Mouse (Mus musculus) frontal cortex, adult 2 months (tissue): ENCODE results near the gene Sash1. TPM values are rescaled to one million over a fixed set of nuclear protein-coding genes. Genes with fewer than 3 reads are reported as not detected.

ENCODE experiments used
- DNase-seq, 2 experiments: peaks; one replicate each; pipeline ENCODE4 v3.0.0; 2022; ENCODE audit warnings: low spot score in 1 of 2; ENCODE audit errors: extremely low spot score in 1 of 2
- polyA plus RNA-seq: library from polyadenylated mRNA; depleted of rRNA; stranded (reverse); fragments of >200 nt; gene quantifications from 2 replicates; pipeline ENCODE4 v1.2.3, GENCODE M21; 2012

Sash1 gene
- polyA plus RNA-seq, 1 experiment: 35.6 TPM

- DNase-seq: no peak
These were observed 123.1 kb downstream of the Sash1 start for GRCm38 (mm10) chr10:8762771-8763170.

GRCm38 (mm10) chr10:8762209-8762701 is 123.6 kb downstream of the Sash1 start:
- DNase-seq: no peak

- peak; percentile 49 to 60 for DNase-seq
These were observed 124.2 kb downstream of the Sash1 start for GRCm38 (mm10) chr10:8761656-8762055.

- DNase-seq: peak in 1 of 2 experiments; percentile 65
These were observed 125.3 kb downstream of the Sash1 start for GRCm38 (mm10) chr10:8760598-8760997.

GRCm38 (mm10) chr10:8759228-8759627 is 126.6 kb downstream of the Sash1 start:
- DNase-seq: no peak

GRCm38 (mm10) chr10:8757429-8757931 is 128.4 kb downstream of the Sash1 start:
- DNase-seq: no peak

- no peak for DNase-seq
These were observed 129.1 kb downstream of the Sash1 start for GRCm38 (mm10) chr10:8756604-8757354.

GRCm38 (mm10) chr10:8753377-8753776 is 132.5 kb downstream of the Sash1 start:
- DNase-seq: no peak

- DNase-seq: peak in 1 of 2 experiments; percentile 45
These were observed 133.4 kb downstream of the Sash1 start for GRCm38 (mm10) chr10:8752436-8752835.

- no peak for DNase-seq
These were observed 136.3 kb downstream of the Sash1 start for GRCm38 (mm10) chr10:8749537-8749936.

GRCm38 (mm10) chr10:8747450-8748212 is 138.2 kb downstream of the Sash1 start:
- no peak for DNase-seq

- no peak for DNase-seq
These were observed 139.7 kb downstream of the Sash1 start for GRCm38 (mm10) chr10:8746082-8746696.

GRCm38 (mm10) chr10:8742872-8743271 is 143.0 kb downstream of the Sash1 start:
- DNase-seq: peak in 1 of 2 experiments; percentile 75

- DNase-seq: no peak
These were observed 144.4 kb downstream of the Sash1 start for GRCm38 (mm10) chr10:8741505-8741904.

GRCm38 (mm10) chr10:8740797-8741196 is 145.1 kb downstream of the Sash1 start:
- DNase-seq: no peak

- peak in 1 of 2 experiments; percentile 12 for DNase-seq
These were observed 156.2 kb downstream of the Sash1 start for GRCm38 (mm10) chr10:8729387-8730337.

GRCm38 (mm10) chr10:8719345-8719744 is 166.5 kb downstream of the Sash1 start:
- no peak for DNase-seq

- DNase-seq: no peak
These were observed 167.0 kb downstream of the Sash1 start for GRCm38 (mm10) chr10:8718831-8719230.

- DNase-seq: no peak
These were observed 168.7 kb downstream of the Sash1 start for GRCm38 (mm10) chr10:8717171-8717570.
